In genomic region chr8:120610824-120611223, GRCm38 (mm10) we compare ENCODE assay signal across 16 mouse cellular contexts. TPM values are rescaled to one million over a fixed set of nuclear protein-coding genes. Genes with fewer than 3 reads are reported as not detected.
"Had no signal": no experiment of that assay in that cellular context is flagged by ENCODE, and none has a peak within 500 bp of the region (broad histone marks: within the 10 kb centered on the region; RNA-seq: fewer than 3 reads in every experiment).

No protein-coding gene starts in this region.

- DNase-seq: kidney, postnatal 14 days; kidney, postnatal 4 days; liver, embryonic 13.5 days; lung, adult 2 months; lung, postnatal 14 days; lung, postnatal 4 days; midbrain, embryonic 14.5 days; right cerebral cortex, adult 18-20 months; right cerebral cortex, postnatal 14 days; right cerebral cortex, postnatal 4 days; thymus, adult 2 months; thymus, postnatal 25 days had no signal

RNA-seq across cellular contexts. Expression of gene 1190005I06Rik, which starts 36.6 kb away (rescaled TPM):
- total RNA-seq: megakaryocyte-erythroid progenitor cell, adult 5-6 weeks had no signal

RNA-seq across cellular contexts. Expression of gene Gm27021, which starts 57.1 kb away (rescaled TPM):
- total RNA-seq: layer of hippocampus, postnatal 25 days; liver, adult 2 months; megakaryocyte progenitor cell, adult 5-6 weeks; megakaryocyte-erythroid progenitor cell, adult 5-6 weeks had no signal
- polyA plus RNA-seq: liver, adult 2 months had no signal
